Mouse (Mus musculus): ENCODE data around the gene Olfr205. TPM values are rescaled to one million over a fixed set of nuclear protein-coding genes. Genes with fewer than 3 reads are reported as not detected.
"Not testable (repeated sequence)": the region's sequence is repeated elsewhere in the genome, so short reads cannot be mapped to it uniquely, and the experiment has no call there.

Gene Olfr205
- not detected in 2 replicates for total RNA-seq (2015; ENCODE audit: low replicate concordance)
- not detected in 2 replicates for total RNA-seq (2017; ENCODE audit: low replicate concordance)

DNA sequence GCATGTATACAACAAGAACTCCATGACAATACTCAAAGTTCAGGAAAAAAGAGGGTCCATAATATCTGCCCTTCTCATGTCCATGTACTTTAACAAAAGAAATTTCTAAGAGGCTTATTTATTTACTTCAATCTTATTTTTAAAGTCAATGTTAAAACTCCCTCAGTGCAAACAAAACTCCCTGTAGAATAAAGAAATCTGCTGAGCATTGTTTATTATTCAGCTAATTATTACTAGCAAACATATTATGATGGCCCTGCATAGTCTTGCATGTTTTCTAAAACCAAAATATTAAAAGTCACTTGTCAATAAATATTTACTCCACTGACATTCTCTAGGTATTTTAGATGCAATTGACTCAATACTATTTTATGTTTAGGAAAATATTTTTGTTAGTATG lies at the start of gene Olfr205:
Olfr205 (minus strand) TSS at position 101 of the 400 bp plus-strand sequence.
- no peak for ATAC-seq (replicated peaks; ENCODE audit: low FRiP score, poor library complexity, severe bottlenecking)

DNA sequence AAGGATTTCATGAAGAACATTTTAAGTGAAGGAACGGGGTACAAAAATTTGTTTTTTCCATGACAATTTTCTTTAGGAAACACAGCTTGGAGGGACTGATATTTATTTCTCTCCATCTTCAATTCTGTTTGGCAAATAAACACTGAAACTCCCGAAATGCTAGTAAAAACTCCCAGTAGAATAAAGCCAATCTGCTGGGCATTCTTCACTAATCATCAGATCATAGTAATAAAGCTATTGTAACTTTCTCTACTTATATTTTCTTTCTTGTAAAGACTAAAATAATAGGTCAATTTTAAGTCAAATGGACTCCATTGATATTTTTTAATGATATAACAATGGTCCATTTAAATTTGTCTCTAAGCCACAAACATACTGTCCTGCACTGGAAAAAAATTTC lies 33.0 kb upstream of the Olfr205 start, which contains the start of gene Olfr209:
Olfr209 (minus strand) TSS at position 101 of the 400 bp plus-strand sequence.
- no peak for ATAC-seq (replicated peaks; ENCODE audit: low FRiP score, poor library complexity, severe bottlenecking)

DNA sequence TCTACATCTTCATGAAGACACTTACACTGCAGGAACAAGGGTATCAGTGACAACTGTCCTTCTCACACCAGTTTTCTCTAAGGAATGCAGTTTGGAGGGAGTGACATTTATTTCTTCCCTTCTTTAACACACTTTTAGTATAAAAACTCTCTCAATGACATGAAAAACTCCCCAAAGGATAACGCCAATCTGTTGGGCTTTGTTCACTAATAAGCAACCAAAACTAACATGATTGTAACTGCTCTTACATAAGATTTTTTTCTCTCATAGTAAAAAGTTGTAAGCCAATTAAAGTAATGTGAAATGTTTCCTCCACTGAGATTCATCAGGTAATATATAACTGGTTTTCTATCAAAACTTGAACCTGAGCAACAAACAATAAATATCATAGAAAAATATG lies 18.2 kb upstream of the Olfr205 start, which contains the start of gene Olfr206:
Olfr206 (minus strand) TSS at position 101 of the 400 bp plus-strand sequence.
- no peak for ATAC-seq (replicated peaks; ENCODE audit: low FRiP score, poor library complexity, severe bottlenecking)

DNA sequence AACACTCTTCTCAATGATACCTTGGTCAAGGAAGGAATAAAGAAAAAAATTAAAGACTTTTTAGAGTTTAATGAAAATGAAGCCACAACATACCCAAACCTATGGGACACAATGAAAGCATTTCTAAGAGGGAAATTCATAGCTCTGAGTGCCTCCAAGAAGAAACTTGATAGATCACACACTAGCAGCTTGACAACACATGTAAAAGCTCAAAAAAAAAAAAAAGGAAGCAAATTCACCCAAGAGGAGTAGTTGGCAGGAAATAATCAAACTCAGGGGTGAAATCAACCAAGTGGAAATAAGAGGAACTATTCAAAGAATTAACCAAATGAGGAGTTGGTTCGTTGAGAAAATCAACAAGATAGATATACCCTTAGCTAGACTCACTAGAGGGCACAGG lies 7.7 kb downstream of the Olfr205 start:
- not testable (repeated sequence) for ATAC-seq (replicated peaks; ENCODE audit: low FRiP score, poor library complexity, severe bottlenecking)

DNA sequence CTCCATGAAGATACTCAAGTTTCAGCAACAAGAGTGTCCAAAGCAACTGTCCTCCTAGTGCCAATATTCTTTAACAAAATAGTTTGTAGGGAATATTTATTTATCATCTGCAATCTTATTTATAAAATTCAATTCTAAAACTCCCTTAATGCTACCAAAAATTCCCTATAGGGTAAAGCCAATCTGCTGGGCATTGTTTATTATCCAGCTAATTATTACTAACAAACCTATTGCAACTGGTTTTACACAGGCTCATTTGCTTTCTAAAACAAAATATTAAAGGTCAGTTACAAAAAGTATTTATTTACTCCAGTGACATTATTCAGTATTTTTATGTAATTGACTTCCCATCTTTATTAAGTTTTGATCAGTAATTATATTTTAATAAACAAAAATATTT lies 12.8 kb downstream of the Olfr205 start, which contains the start of gene Olfr204:
Olfr204 (minus strand) TSS at position 101 of the 400 bp plus-strand sequence.
- no peak for ATAC-seq (replicated peaks; ENCODE audit: low FRiP score, poor library complexity, severe bottlenecking)

DNA sequence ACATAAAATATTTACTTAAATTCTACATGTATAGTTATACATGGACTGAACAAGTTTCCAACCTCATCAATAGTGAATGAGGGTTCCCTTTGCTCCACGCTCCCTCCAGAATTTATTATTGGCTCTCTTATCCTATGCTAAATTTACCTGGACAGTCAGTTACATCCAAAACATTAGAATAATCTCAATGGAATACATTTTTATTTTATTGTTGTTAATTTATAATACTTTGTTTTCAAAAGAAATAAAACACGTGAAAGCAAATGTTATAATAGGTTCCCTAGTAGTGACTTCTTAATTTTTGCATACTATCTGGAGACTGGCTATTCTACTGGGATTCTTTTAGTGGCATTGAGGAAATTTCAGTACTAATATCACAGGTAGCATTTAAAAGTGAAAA lies 32.4 kb downstream of the Olfr205 start, which contains the start of gene Olfr203:
Olfr203 (plus strand) TSS at position 301 of the 400 bp plus-strand sequence.
- no peak for ATAC-seq (replicated peaks; ENCODE audit: low FRiP score, poor library complexity, severe bottlenecking)

DNA sequence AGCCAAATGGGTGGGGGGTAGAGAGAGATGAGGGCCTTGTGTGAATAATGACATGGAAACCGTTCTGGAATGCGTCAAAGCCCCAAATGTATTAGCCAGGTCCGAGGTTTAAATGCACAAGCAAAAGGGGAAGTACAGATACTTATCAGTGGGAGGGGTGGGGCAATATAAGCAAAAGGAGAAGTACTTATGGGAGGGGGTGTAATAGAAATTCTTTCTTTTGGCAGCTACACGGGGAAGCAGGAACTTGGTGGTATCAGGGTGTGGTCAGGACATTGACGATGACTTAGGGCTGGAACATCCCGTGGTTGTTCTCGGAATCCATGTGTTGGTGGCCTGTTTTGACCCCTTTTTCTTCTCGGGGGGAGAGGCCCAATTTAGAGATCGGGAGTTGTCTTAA lies 43.4 kb downstream of the Olfr205 start:
- ATAC-seq (replicated peaks; ENCODE audit: low FRiP score, poor library complexity, severe bottlenecking): not testable (repeated sequence)

DNA sequence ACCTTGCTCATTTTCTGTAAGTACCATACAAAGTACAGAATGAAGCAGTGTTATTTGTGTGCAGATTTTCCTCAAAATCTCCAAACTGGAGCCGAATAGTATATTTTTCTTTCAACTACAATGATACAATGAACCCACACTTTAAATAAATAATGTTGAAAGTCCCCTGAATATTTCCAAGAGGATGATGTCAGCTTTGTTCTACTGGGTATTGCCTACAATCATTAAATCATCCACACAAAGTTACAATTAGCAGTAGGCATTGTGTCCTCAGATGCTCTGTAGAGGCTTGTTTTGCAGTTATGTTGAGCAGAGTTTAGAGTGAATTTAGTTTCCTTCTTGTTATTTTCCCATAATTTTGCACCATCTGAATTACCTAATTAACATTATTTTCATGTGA lies 44.2 kb downstream of the Olfr205 start, which contains the start of gene Olfr202:
Olfr202 (minus strand) TSS at position 101 of the 400 bp plus-strand sequence.
- ATAC-seq (replicated peaks; ENCODE audit: low FRiP score, poor library complexity, severe bottlenecking): no peak

DNA sequence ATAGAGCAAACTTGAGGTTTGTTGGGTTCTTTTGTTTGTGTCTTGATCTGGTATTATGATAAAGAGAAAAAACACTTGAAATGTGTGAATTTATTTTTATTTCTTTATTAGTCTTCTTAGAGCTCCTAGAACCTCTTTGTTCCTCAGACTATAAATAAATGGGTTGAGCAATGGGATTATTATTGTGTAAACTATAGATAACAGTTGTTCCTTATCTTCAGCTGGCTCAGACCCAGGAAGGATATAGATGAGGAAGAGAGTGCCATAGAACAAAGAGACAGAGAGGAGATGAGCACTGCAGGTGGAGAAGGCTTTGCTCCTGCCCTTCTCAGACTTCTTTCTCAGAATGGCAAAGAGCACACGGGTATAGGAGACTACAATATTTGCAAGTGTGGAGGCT lies 47.5 kb downstream of the Olfr205 start:
- no peak for ATAC-seq (replicated peaks; ENCODE audit: low FRiP score, poor library complexity, severe bottlenecking)

DNA sequence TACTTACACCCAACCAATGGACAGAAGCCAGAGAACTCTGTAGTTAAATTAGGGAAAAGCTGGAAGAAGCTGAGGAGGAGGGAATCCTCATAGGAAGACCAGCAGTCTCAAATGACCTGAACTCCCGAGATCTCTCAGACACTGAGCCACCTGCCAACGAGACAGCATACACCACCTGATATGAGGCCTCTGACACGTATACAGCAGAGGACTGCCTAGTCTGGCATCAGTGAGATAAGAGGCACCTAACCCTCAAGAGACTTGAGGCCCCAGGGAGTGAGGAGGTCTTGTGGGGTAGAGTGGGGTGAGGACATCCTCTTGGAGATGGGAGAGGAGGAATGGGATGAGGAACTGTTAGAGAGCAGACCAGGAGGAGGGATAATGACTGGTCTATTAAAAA lies 50.4 kb downstream of the Olfr205 start:
- ATAC-seq (replicated peaks; ENCODE audit: low FRiP score, poor library complexity, severe bottlenecking): no peak

Other genes with a start within 250 kb of the Olfr205 start
- not detected in 2 replicates for gene Olfr191, start 241.3 kb downstream of the Olfr205 start, total RNA-seq (2015; ENCODE audit: low replicate concordance)
- gene Olfr191, start 241.3 kb downstream of the Olfr205 start, total RNA-seq (2017; ENCODE audit: low replicate concordance): not detected in 2 replicates
- gene Olfr193, start 219.3 kb downstream of the Olfr205 start, total RNA-seq (2015; ENCODE audit: low replicate concordance): not detected in 2 replicates
- not detected in 2 replicates for gene Olfr193, start 219.3 kb downstream of the Olfr205 start, total RNA-seq (2017; ENCODE audit: low replicate concordance)
- gene Olfr194, start 210.1 kb downstream of the Olfr205 start, total RNA-seq (2015; ENCODE audit: low replicate concordance): not detected in 2 replicates
- not detected in 2 replicates for gene Olfr194, start 210.1 kb downstream of the Olfr205 start, total RNA-seq (2017; ENCODE audit: low replicate concordance)
- not detected in 2 replicates for gene Olfr195, start 184.1 kb downstream of the Olfr205 start, total RNA-seq (2015; ENCODE audit: low replicate concordance)
- gene Olfr195, start 184.1 kb downstream of the Olfr205 start, total RNA-seq (2017; ENCODE audit: low replicate concordance): not detected in 2 replicates
- gene Olfr196, start 160.7 kb downstream of the Olfr205 start, total RNA-seq (2015; ENCODE audit: low replicate concordance): not detected in 2 replicates
- gene Olfr196, start 160.7 kb downstream of the Olfr205 start, total RNA-seq (2017; ENCODE audit: low replicate concordance): not detected in 2 replicates
- gene Olfr198, start 127.6 kb downstream of the Olfr205 start, total RNA-seq (2015; ENCODE audit: low replicate concordance): not detected in 2 replicates
- gene Olfr198, start 127.6 kb downstream of the Olfr205 start, total RNA-seq (2017; ENCODE audit: low replicate concordance): not detected in 2 replicates
- gene Olfr199, start 111.4 kb downstream of the Olfr205 start, total RNA-seq (2015; ENCODE audit: low replicate concordance): not detected in 2 replicates
- gene Olfr199, start 111.4 kb downstream of the Olfr205 start, total RNA-seq (2017; ENCODE audit: low replicate concordance): not detected in 2 replicates
- not detected in 2 replicates for gene Olfr201, start 58.5 kb downstream of the Olfr205 start, total RNA-seq (2015; ENCODE audit: low replicate concordance)
- gene Olfr201, start 58.5 kb downstream of the Olfr205 start, total RNA-seq (2017; ENCODE audit: low replicate concordance): not detected in 2 replicates
- gene Olfr202, start 44.3 kb downstream of the Olfr205 start, total RNA-seq (2015; ENCODE audit: low replicate concordance): not detected in 2 replicates
- not detected in 2 replicates for gene Olfr202, start 44.3 kb downstream of the Olfr205 start, total RNA-seq (2017; ENCODE audit: low replicate concordance)
- not detected in 2 replicates for gene Olfr203, start 32.3 kb downstream of the Olfr205 start, total RNA-seq (2015; ENCODE audit: low replicate concordance)
- gene Olfr203, start 32.3 kb downstream of the Olfr205 start, total RNA-seq (2017; ENCODE audit: low replicate concordance): not detected in 2 replicates
- not detected in 2 replicates for gene Olfr204, start 12.9 kb downstream of the Olfr205 start, total RNA-seq (2015; ENCODE audit: low replicate concordance)
- gene Olfr204, start 12.9 kb downstream of the Olfr205 start, total RNA-seq (2017; ENCODE audit: low replicate concordance): not detected in 2 replicates
- not detected in 2 replicates for gene Olfr206, start 18.1 kb upstream of the Olfr205 start, total RNA-seq (2015; ENCODE audit: low replicate concordance)
- not detected in 2 replicates for gene Olfr206, start 18.1 kb upstream of the Olfr205 start, total RNA-seq (2017; ENCODE audit: low replicate concordance)
- not detected in 2 replicates for gene Olfr209, start 32.9 kb upstream of the Olfr205 start, total RNA-seq (2015; ENCODE audit: low replicate concordance)
- gene Olfr209, start 32.9 kb upstream of the Olfr205 start, total RNA-seq (2017; ENCODE audit: low replicate concordance): not detected in 2 replicates
- not detected in 2 replicates for gene Gabrr3, start 76.2 kb upstream of the Olfr205 start, total RNA-seq (2015; ENCODE audit: low replicate concordance)
- not detected in 2 replicates for gene Gabrr3, start 76.2 kb upstream of the Olfr205 start, total RNA-seq (2017; ENCODE audit: low replicate concordance)
- gene Riox2, start 140.6 kb upstream of the Olfr205 start, total RNA-seq (2015; ENCODE audit: low replicate concordance): 2.9 and 6.3 TPM in 2 replicates
- 4.7 and 20.1 TPM in 2 replicates for gene Riox2, start 140.6 kb upstream of the Olfr205 start, total RNA-seq (2017; ENCODE audit: low replicate concordance)

Data from erythroid progenitor cell, adult 5-6 weeks (primary cell).